Mouse (Mus musculus): ENCODE data around the gene Tsacc. TPM values are rescaled to one million over a fixed set of nuclear protein-coding genes. Genes with fewer than 3 reads are reported as not detected.
A peak's percentile ranks its signal among the peaks of the same experiment; 100 is the strongest.
"Not testable (repeated sequence)": the region's sequence is repeated elsewhere in the genome, so short reads cannot be mapped to it uniquely, and the experiment has no call there.

The Tsacc gene
- total RNA-seq, 2 experiments from 2014 or later, result 4.4 TPM

GRCm38 (mm10) chr3:88284815-88285564, 11.8 kb downstream of the Tsacc start:
- DNase-seq; intact Hi-C loops (cut with DNase I): not testable (repeated sequence)

GRCm38 (mm10) chr3:88281141-88281916, 15.5 kb downstream of the Tsacc start:
- DNase-seq; intact Hi-C loops (cut with DNase I): not testable (repeated sequence)

DNA sequence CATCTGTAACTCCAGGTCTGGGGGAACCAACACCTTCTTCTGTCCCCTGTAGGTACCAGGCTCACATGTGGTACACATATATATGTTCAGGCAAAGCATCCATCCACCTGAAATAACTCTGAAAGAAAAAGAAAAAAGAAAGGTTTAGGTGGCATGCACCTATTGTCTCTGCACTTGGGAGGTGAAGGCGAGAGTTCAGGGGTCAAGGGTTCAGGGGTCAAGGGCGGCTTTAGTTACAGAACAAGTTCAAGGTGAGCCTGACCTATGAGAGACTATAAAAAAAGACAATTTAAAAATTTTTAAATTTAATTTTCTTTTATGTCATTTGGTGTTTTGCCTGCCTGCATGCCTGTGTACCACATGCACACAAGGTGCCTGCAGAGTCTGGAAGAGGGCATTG, 16.8 kb downstream of the Tsacc start:
- DNase-seq, result no peak
- intact Hi-C loops (cut with DNase I), result no loop called here

- DNase-seq, result peak; percentile 33
- intact Hi-C loops (cut with DNase I), result no loop called here
Observed at GRCm38 (mm10) chr3:88276529-88277143, 20.2 kb downstream of the Tsacc start.

GRCm38 (mm10) chr3:88276121-88276520, 20.7 kb downstream of the Tsacc start:
- intact Hi-C loops (cut with DNase I), result no loop called here

GRCm38 (mm10) chr3:88274002-88274401, 22.8 kb downstream of the Tsacc start:
- no peak for DNase-seq
- intact Hi-C loops (cut with DNase I), result no loop called here

More at GRCm38 (mm10) chr3:88276121-88276520, 20.7 kb downstream of the Tsacc start:
- DNase-seq, result no peak

DNA sequence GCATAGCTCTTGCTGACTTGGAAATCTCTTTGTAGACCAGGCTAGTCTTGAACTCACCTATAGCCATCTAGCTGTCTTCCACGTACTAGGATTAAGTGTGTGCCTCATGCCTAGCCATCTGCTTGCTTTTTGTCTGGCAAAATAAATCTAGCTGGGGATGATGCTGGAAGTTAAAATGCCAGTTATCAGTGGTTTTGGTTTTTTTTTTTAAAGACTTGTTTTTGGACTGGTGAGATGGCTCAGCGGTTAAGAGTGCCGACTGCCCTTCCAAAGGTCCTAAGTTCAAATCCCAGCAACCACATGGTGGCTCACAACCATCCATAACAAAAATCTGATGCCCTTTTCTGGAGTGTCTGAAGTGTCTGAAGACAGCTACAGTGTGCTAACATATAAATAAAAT, 24.9 kb downstream of the Tsacc start:
- DNase-seq, result no peak
- intact Hi-C loops (cut with DNase I), result no loop called here

DNA sequence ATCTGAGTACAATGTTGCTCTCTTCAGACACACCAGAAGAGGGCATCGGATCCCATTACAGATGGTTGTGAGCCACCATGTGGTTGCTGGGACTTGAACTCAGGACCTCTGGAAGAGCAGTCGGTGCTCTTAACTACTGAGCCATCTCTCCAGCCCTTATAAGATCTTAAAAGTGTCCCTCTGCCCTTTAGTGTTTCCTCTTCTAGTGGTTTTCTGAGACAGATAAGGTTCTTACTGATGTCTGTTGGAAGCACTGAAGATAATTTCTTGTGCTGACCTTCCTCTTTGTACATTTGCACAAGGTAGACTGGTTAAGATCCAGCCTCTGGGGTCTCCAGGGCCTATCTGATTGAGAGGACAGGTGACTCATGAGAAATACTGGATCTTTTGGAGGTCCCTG, 25.5 kb downstream of the Tsacc start:
- intact Hi-C loops (cut with DNase I); DNase-seq: not testable (repeated sequence)

DNA sequence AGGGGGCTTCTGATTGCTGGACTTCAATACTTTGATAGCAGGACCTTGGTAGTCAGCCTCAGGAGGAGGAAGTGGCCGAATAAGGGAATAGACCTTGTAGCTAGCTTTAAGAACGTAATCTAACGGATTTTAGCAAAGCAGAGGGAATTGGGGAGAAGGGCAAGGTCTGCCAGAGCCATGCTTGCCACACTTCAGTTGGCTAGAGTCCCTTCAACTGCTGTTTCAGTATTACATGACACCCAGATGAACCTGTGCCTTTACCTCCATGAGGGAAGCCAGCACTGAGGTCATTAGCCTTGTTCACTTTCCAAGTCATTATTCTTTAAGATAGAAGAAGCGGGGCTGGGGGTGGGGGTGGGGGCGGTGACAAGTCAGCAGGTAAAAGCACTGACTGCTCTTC, 27.8 kb downstream of the Tsacc start:
- intact Hi-C loops (cut with DNase I), result no loop called here
- DNase-seq, result no peak

- DNase-seq; intact Hi-C loops (cut with DNase I): not testable (repeated sequence)
Observed at GRCm38 (mm10) chr3:88268014-88268413, 28.8 kb downstream of the Tsacc start.

GRCm38 (mm10) chr3:88262346-88262745, 34.5 kb downstream of the Tsacc start:
- intact Hi-C loops (cut with DNase I), result no loop called here
- DNase-seq, result no peak

GRCm38 (mm10) chr3:88256382-88256781, 40.4 kb downstream of the Tsacc start:
- no peak for DNase-seq
- intact Hi-C loops (cut with DNase I), result no loop called here

- intact Hi-C loops (cut with DNase I), result no loop called here
Observed at GRCm38 (mm10) chr3:88255950-88256349, 40.8 kb downstream of the Tsacc start.

DNA sequence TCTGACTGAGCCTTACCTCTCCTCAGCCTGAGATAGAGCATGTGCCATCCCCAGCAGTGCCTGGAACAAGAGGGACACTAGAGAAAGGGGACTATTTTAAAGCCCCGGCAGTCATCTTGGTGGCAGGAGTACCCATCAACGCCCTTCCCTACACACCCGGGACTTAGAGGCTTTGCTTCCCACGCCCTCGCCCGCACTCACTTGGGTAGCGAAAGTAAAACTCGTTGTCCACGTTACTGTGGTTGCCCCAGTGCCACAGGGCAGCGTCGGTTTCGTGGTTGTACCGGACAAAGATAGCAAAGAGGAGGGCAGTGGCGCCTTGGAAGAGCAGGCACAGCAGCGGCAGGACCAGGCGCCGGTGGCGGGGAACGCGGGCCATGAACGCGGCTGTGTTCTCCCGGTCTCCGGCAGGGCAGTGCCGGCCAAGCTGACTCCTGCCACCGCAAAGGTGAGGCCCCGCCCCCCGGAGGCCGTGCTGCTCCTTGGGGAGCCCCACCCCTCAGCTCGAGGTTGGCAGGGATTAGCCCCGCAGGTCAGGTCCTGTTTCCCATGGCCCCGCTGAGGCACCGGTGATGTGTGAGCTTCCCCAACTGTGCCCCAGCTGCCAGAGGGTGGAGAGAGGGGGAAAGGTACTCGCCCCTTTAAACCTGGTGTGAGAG, 42.4 kb downstream of the Tsacc start, which contains the start of gene Rhbg:
TSS of gene Rhbg (minus strand) at position 442 of the 659 bp plus-strand sequence.
- intact Hi-C loops (cut with DNase I), result no loop called here
- DNase-seq, result no peak

More at GRCm38 (mm10) chr3:88255950-88256349, 40.8 kb downstream of the Tsacc start:
- DNase-seq, result no peak

DNA sequence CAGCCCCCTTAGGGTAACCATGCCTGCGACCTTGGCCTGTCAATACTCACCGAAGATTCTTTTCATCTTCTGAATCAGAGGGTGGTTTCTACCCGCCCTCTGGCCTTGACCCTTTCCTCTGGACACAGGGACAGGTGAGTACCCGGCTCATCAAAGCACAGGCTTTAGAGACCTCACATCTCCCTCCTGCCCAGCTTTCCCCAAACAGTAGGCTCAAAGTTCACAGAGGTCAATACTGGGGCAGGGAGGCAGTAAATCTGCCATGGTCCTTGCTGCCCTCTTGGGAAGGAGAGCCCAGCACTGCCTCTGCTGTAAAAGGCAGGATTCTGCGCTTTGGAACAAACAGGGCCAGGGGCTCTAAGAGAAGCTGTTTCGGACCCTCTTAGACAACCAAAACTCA, 44.1 kb downstream of the Tsacc start:
- DNase-seq, result no peak
- intact Hi-C loops (cut with DNase I), result no loop called here

GRCm38 (mm10) chr3:88248406-88248805, 48.4 kb downstream of the Tsacc start:
- no peak for DNase-seq
- intact Hi-C loops (cut with DNase I), result no loop called here

- intact Hi-C loops (cut with DNase I), result no loop called here
- no peak for DNase-seq
Observed at GRCm38 (mm10) chr3:88247666-88248065, 49.1 kb downstream of the Tsacc start.

DNA sequence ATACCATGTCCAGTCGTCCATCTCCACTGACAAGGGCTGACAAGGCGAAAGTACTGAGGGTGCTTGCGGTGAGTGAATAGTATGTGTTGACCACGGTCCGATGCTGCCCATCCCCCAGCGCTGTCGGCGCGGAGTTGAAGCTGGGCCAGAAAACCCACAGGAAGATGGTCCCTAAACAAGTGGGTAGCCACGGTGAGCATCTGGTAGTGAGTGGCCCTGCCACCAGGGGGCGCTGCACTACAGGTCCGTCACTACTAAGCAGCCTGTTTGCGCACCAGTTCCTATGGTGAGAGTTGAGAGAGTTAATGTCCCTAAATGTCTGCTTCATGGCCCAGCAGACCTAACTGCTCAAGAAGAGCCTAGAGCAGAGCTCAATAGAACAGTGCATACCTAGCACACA, 51.0 kb downstream of the Tsacc start:
- peak; percentile 86 for DNase-seq
- intact Hi-C loops (cut with DNase I), result no loop called here

DNA sequence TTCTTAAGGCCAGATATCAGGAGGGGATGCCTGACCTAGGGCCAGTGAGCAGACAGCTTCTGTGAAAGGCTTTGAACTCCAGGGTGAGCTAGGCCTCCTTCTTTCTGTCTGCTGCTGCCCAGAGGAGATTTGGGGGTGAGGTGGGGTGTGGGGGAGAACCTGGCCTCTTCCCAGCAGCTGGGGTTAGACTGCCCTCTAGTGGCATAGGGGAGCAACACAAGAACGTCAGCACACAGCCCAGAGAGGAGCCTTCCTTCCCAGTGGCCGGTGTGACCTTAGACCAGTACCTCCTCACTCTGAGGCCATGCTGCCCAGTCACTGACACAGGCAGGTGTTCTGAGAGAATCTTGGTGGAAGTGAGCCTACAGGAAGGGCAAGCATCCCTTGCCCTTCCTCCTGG, 52.7 kb downstream of the Tsacc start:
- intact Hi-C loops (cut with DNase I), result no loop called here
- DNase-seq, result peak; percentile 69

DNA sequence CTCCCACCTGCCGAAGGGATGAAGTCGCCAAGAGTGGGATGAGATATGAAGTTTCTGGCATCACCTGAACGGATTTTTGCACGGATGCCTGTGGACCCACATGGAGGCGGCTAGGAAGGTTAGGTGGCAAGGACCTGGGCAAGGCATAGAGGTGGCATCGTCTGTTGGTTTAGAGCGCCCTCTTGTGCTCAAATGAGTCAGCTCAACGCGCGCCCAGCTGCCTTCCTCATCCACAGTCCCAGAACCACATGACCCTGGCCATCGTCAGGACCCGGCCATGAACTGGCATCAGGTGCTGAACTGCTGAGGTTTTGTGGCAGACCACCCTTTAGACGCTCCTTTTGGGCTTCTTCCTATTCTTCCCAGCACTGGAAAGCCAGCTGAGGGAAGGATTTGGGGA, 54.3 kb downstream of the Tsacc start:
- peak; percentile 86 for DNase-seq
- intact Hi-C loops (cut with DNase I), result loop anchor here (2.0 kb wide), 1 partner anchor 50 kb away; no protein-coding TSS in a partner anchor

Measured in left cerebral cortex, postnatal 4 days (tissue).